Mouse (Mus musculus): ENCODE measurements around the gene Tchh. TPM values are rescaled to one million over a fixed set of nuclear protein-coding genes. Genes with fewer than 3 reads are reported as not detected.

Gene Tchh
- polyA plus RNA-seq, 1 experiment from 2014 or later: 0.20 TPM

Small RNA genes lying within 50 kb of the gene (microRNA-seq; reads per million reads assigned to microRNA genes)
- gene Gm22752: not detected

Other genes with a start within 250 kb of the Tchh start
- not detected in 2 replicates for gene Flg2, start 245.1 kb upstream of the Tchh start, polyA plus RNA-seq (2016; fragmentation: Nextera tagmentation; extraction: Ambion mirVana)
- not detected in 2 replicates for gene Flg, start 168.8 kb upstream of the Tchh start, polyA plus RNA-seq (2016; fragmentation: Nextera tagmentation; extraction: Ambion mirVana)
- gene Hrnr, start 122.6 kb upstream of the Tchh start, polyA plus RNA-seq (2016; fragmentation: Nextera tagmentation; extraction: Ambion mirVana): not detected in 2 replicates
- not detected in 2 replicates for gene Rptn, start 48.6 kb upstream of the Tchh start, polyA plus RNA-seq (2016; fragmentation: Nextera tagmentation; extraction: Ambion mirVana)
- gene Tchhl1, start 26.4 kb downstream of the Tchh start, polyA plus RNA-seq (2016; fragmentation: Nextera tagmentation; extraction: Ambion mirVana): not detected in 2 replicates
- gene S100a11, start 78.2 kb downstream of the Tchh start, polyA plus RNA-seq (2016; fragmentation: Nextera tagmentation; extraction: Ambion mirVana): 430 and 549 TPM in 2 replicates
- gene S100a10, start 112.8 kb downstream of the Tchh start, polyA plus RNA-seq (2016; fragmentation: Nextera tagmentation; extraction: Ambion mirVana): 192 and 203 TPM in 2 replicates
- gene Tdpoz2, start 210.4 kb downstream of the Tchh start, polyA plus RNA-seq (2016; fragmentation: Nextera tagmentation; extraction: Ambion mirVana): not detected in 2 replicates
- gene Tdpoz1, start 234.0 kb downstream of the Tchh start, polyA plus RNA-seq (2016; fragmentation: Nextera tagmentation; extraction: Ambion mirVana): not detected in 2 replicates

All from heart, embryonic 10.5 days (tissue).